Mouse (Mus musculus) limb, embryonic 14.5 days (tissue): ENCODE data around the gene Trip4. TPM values are rescaled to one million over a fixed set of nuclear protein-coding genes. Genes with fewer than 3 reads are reported as not detected.

Source experiments
- ATAC-seq: fragments of 200-750 bp; cut with Nextera tagmentation; 2 replicates; pipeline ENCODE4 v1.8.0; 2017; ENCODE audit warnings: low read depth, moderate number of reproducible peaks, moderate TSS enrichment; ENCODE audit not compliant: low FRiP score
- DNase-seq: peaks from one replicate; pipeline ENCODE4 v3.0.0-alpha.2; 2015; ENCODE audit warnings: low spot score
- H3K27ac ChIP-seq: fragments of 300-500 bp; sonication (generic); replicated peaks from 2 replicates; pipeline ENCODE4 v1.5.1; 2014; ENCODE audit warnings: low read depth, mild to moderate bottlenecking, low read length, moderate library complexity, mixed read lengths
- H3K27me3 ChIP-seq: fragments of 300-500 bp; sonication (generic); 2 replicates; pipeline ENCODE4 v1.6.1; 2014; ENCODE audit warnings: low read length, mixed read lengths; ENCODE audit not compliant: control insufficient read depth, insufficient read depth
- H3K36me3 ChIP-seq: fragments of 300-500 bp; sonication (generic); 2 replicates; pipeline ENCODE4 v1.6.1; 2014; ENCODE audit warnings: mild to moderate bottlenecking, low read length, moderate library complexity, mixed read lengths; ENCODE audit not compliant: control insufficient read depth, insufficient read depth
- H3K4me1 ChIP-seq: fragments of 300-500 bp; sonication (generic); 2 replicates; pipeline ENCODE4 v1.6.1; 2014; ENCODE audit warnings: antibody characterized with exemption, low read length, mixed read lengths; ENCODE audit not compliant: control insufficient read depth, insufficient read depth
- H3K4me2 ChIP-seq: fragments of 300-500 bp; sonication (generic); replicated peaks from 2 replicates; pipeline ENCODE4 v1.6.1; 2014; ENCODE audit warnings: low read depth, mild to moderate bottlenecking, low read length, moderate library complexity; ENCODE audit not compliant: severe bottlenecking
- H3K4me3 ChIP-seq: fragments of 300-500 bp; sonication (generic); replicated peaks from 2 replicates; pipeline ENCODE4 v1.5.1; 2014; ENCODE audit warnings: low read length
- H3K9ac ChIP-seq: fragments of 300-500 bp; sonication (generic); 2 replicates; pipeline ENCODE4 v1.6.1; 2014; ENCODE audit warnings: mild to moderate bottlenecking, low read depth, low read length, moderate library complexity; ENCODE audit not compliant: severe bottlenecking
- H3K9me3 ChIP-seq: fragments of 300-500 bp; sonication (generic); 2 replicates; pipeline ENCODE4 v1.6.1; 2016; ENCODE audit warnings: low read length; ENCODE audit not compliant: control insufficient read depth
- POLR2A ChIP-seq: fragments of 200-500 bp; IDR thresholded peaks from 2 replicates; pipeline ENCODE4 v1.8.0; 2012; ENCODE audit warnings: inconsistent platforms, mild to moderate bottlenecking, moderate library complexity, borderline replicate concordance; ENCODE audit not compliant: insufficient read depth, insufficient read length; ENCODE audit errors: extremely low read depth
- WGBS: fragments of 180-500 bp; shearing (Covaris S2); extraction: QIAGEN DNeasy Blood & Tissue Kit; methylation state at CpG from one replicate; pipeline ENCODE4 v1.1.7; 2014; 5-methylcytosine and 5-hydroxymethylcytosine counted together
- polyA plus RNA-seq, 2 experiments: library from polyadenylated mRNA; depleted of rRNA in 1 of 2; stranded (reverse) in 1 of 2; unstranded in 1 of 2; fragments of >200 nt; fragmentation: Nextera tagmentation in 1 of 2; extraction: Ambion mirVana in 1 of 2; gene quantifications; 2 replicates each; pipeline versions ENCODE4 v1.2.1 to v1.2.3; 2012 to 2014

Trip4 gene
- polyA plus RNA-seq, 2 experiments = 24.8 to 31.2 TPM

GRCm38 (mm10) chr9:65827344-65828015 is 81.1 kb downstream of the Trip4 start, which contains the start of gene Zfp609:
Gene Zfp609 (minus strand): TSS chr9:65827564.
- Histone ChIP-seq H3K36me3 (no peaks in the 10 kb centered on the region), H3K9ac (peak within 1 kb of the TSS; percentile 99), H3K4me3 (peak within 1 kb of the TSS; percentile 91), H3K27ac (peak within 1 kb of the TSS; percentile 99), H3K4me2 (peak within 1 kb of the TSS; percentile 62), H3K4me1 (peaks cover 14% of the 10 kb centered on the region), H3K9me3 (no peaks in the 10 kb centered on the region), H3K27me3 (no peaks in the 10 kb centered on the region)
- 0 out of 2 replicates have a peak, but pooled peaks have one; percentile 5 for TF ChIP-seq POLR2A
- ATAC-seq (peak; percentile 90), DNase-seq (peak; percentile 97)
- 3% methylated on average over 26 of the region's 76 CpGs for WGBS

DNA sequence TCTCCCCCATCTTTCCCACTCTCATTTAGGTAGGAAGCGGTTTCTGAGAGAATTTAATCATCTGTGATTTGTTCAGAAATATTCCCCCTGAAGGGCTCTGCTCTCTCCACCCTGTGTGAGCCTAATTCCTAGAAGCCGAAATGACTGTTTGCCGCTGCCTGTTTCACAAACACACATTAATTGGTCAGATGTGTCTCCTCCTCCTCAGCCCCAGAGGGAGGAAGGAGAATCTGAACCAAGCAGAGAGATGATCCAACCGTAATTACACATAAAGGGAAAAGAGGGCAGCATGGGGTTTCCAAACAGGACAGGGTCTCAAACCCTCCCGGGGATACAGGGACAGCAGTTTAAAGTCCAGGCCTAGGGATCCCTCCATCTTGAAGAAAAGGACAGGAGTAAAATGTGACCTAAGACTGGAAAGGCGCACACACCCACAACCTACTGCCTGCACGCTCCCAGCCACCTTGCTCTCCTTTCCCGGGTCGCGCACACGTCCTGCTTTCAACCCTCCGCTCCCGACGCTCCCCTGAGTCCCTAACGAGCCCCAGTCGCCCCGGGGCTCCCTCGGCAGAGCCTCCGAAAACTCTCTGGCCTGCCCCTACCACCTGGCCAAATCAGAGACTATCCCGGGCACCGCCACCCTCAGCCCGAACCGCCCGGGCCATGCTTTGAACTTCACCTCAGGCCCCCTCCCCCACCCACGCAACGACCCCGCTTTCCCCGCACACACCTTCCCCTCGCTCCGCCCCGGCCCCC is 81.8 kb downstream of the Trip4 start:
- Histone ChIP-seq H3K4me1 (peaks cover 14% of the 10 kb centered on the region), H3K27me3 (no peaks in the 10 kb centered on the region), H3K9me3 (no peaks in the 10 kb centered on the region), H3K27ac (peak overlapping the region; percentile 99), H3K4me3 (peak overlapping the region; percentile 91), H3K36me3 (no peaks in the 10 kb centered on the region), H3K9ac (peak overlapping the region; percentile 99), H3K4me2 (peak overlapping the region; percentile 61)
- WGBS = 1% methylated on average over 25 of the region's 31 CpGs
- ATAC-seq = peak; percentile 50
- DNase-seq = peak; percentile 30
- no peak for TF ChIP-seq POLR2A

DNA sequence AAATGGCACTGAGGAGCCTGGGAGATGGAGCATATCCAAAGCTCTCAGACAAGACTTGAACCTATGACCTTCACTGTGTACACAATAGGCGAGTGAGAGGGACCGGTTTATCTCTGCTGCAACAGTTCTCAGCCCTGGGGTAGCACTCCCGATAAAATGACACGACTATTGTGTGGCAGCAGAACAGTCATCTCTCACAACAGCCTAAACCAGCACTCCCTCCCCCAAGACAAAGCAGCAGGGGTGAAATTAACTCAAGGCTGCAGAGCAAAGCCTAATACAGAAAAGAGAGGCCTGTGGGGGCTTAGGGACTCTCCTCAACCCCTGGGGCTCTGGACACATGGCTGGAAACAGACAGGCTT is 82.4 kb downstream of the Trip4 start:
- H3K4me2 ChIP-seq = peak overlapping the region; percentile 61
- H3K4me1 ChIP-seq = peaks cover 14% of the 10 kb centered on the region
- H3K4me3 ChIP-seq = peak overlapping the region; percentile 91
- H3K36me3 ChIP-seq = no peaks in the 10 kb centered on the region
- no peaks in the 10 kb centered on the region for H3K27me3 ChIP-seq
- WGBS = 4% methylated on average over 4 of the region's 4 CpGs
- peak overlapping the region; percentile 99 for H3K9ac ChIP-seq
- H3K27ac ChIP-seq = peak overlapping the region; percentile 99
- no peak for DNase-seq
- TF ChIP-seq POLR2A = no peak
- no peak for ATAC-seq
- no peaks in the 10 kb centered on the region for H3K9me3 ChIP-seq

DNA sequence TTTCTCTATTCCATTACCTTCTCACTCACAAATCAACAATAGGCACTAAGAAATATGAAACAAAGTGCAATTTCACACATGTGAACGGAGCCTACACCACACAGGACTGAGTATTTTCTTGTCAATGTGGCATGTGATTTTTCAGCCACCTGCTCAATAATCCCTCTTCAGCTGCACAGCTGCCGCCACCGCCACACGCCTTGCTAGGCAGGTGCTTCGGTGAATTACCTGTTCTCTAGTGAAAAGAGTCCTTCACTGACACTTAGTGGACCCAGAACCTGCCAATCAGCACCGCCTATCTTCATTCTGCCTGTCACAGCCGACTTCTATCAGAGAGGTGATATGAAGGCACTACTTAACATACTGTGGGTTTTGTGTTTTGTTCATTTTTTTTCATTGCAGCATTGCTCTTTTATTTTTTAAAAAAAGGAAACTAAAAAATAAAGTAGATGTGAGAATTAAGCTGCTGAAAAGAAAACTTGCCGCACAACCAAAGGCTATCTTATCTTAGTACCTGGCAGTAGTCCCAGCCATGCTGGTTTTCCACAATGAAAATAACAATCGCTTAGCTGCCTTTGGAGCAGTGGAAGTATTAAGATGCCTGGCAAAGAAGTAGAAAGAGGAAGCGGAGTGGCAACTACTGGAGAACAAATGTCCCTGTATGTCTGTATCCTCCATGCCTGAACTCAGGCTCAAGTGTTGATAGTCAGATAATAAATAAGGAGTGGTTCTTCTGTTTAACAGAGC is 84.7 kb downstream of the Trip4 start:
- Histone ChIP-seq H3K27ac (no peak overlapping the region), H3K27me3 (no peaks in the 10 kb centered on the region), H3K4me2 (no peak overlapping the region), H3K9me3 (no peaks in the 10 kb centered on the region), H3K4me3 (no peak overlapping the region), H3K9ac (no peak overlapping the region), H3K4me1 (peaks cover 14% of the 10 kb centered on the region), H3K36me3 (no peaks in the 10 kb centered on the region)
- ATAC-seq (no peak), DNase-seq (no peak)
- no peak for TF ChIP-seq POLR2A
- 62% methylated on average over 10 of the region's 10 CpGs for WGBS

GRCm38 (mm10) chr9:65822011-65822410 is 86.6 kb downstream of the Trip4 start:
- no peaks in the 10 kb centered on the region for H3K27me3 ChIP-seq
- H3K4me3 ChIP-seq = no peak overlapping the region
- no peaks in the 10 kb centered on the region for H3K9me3 ChIP-seq
- H3K4me2 ChIP-seq = no peak overlapping the region
- no peak overlapping the region for H3K9ac ChIP-seq
- no peak overlapping the region for H3K27ac ChIP-seq
- 82% methylated on average over 4 of the region's 4 CpGs for WGBS
- no peak for DNase-seq
- no peak for ATAC-seq
- H3K4me1 ChIP-seq = peaks cover 9% of the 10 kb centered on the region; the same call in 1 of the 2 replicates
- TF ChIP-seq POLR2A = no peak
- no peaks in the 10 kb centered on the region for H3K36me3 ChIP-seq
